In genomic region chr11:119547951-119548591, GRCm38 (mm10) we compare ENCODE assay signal across 9 mouse cellular contexts. TPM values are rescaled to one million over a fixed set of nuclear protein-coding genes. Genes with fewer than 3 reads are reported as not detected.
A peak's percentile ranks its signal among the peaks of the same experiment; 100 is the strongest.
DNase-seq lines count a peak whose midpoint lies in the region; ATAC-seq lines count a peak whose summit lies in the region.
"Had no signal": no experiment of that assay in that cellular context is flagged by ENCODE, and none has a peak within 500 bp of the region (broad histone marks: within the 10 kb centered on the region; RNA-seq: fewer than 3 reads in every experiment).

No protein-coding gene starts in this region.

- intact Hi-C loops in left cerebral cortex, postnatal 10 days (cut with DNase I) = no loop called here

- peak overlapping the region; percentile 90 for H3K4me2 ChIP-seq in heart, embryonic 13.5 days
- H3K4me2 ChIP-seq in intestine, embryonic 16.5 days (ENCODE audit: low read depth, low read length) = peak overlapping the region; percentile 99
- peak overlapping the region; percentile 97 for H3K4me2 ChIP-seq in neural tube, embryonic 13.5 days

- H3K27me3 ChIP-seq in heart, embryonic 13.5 days (replicated peaks) = peaks cover 97% of the 10 kb centered on the region
- peaks cover 100% of the 10 kb centered on the region for H3K27me3 ChIP-seq in embryonic facial prominence, embryonic 10.5 days (replicated peaks; ENCODE audit: low read depth, poor library complexity, severe bottlenecking)
- H3K27me3 ChIP-seq in intestine, embryonic 16.5 days (replicated peaks; ENCODE audit: control insufficient read depth, insufficient read depth, low read length) = peaks cover 83% of the 10 kb centered on the region
- H3K27me3 ChIP-seq in neural tube, embryonic 13.5 days = peaks cover 71% of the 10 kb centered on the region

- peak overlapping the region; percentile 59 for H3K4me3 ChIP-seq in heart, embryonic 13.5 days
- peak overlapping the region; percentile 67 for H3K4me3 ChIP-seq in embryonic facial prominence, embryonic 10.5 days
- peak overlapping the region; percentile 62 for H3K4me3 ChIP-seq in intestine, embryonic 16.5 days (ENCODE audit: low read length)
- peak overlapping the region; percentile 78 for H3K4me3 ChIP-seq in neural tube, embryonic 13.5 days

- peaks cover 54% of the 10 kb centered on the region for H3K4me1 ChIP-seq in heart, embryonic 13.5 days
- peaks cover 69% of the 10 kb centered on the region for H3K4me1 ChIP-seq in embryonic facial prominence, embryonic 10.5 days
- peaks cover 36% of the 10 kb centered on the region for H3K4me1 ChIP-seq in intestine, embryonic 16.5 days (ENCODE audit: control insufficient read depth, insufficient read depth, low read length)
- H3K4me1 ChIP-seq in neural tube, embryonic 13.5 days (replicated peaks) = peaks cover 86% of the 10 kb centered on the region

- H3K27ac ChIP-seq in heart, embryonic 13.5 days (replicated peaks) = no peak overlapping the region
- peak overlapping the region; percentile 73 for H3K27ac ChIP-seq in embryonic facial prominence, embryonic 10.5 days (replicated peaks)
- H3K27ac ChIP-seq in intestine, embryonic 16.5 days (ENCODE audit: low read length) = no peak overlapping the region
- peak overlapping the region; percentile 75 for H3K27ac ChIP-seq in neural tube, embryonic 13.5 days (replicated peaks)

- no peaks in the 10 kb centered on the region for H3K36me3 ChIP-seq in heart, embryonic 13.5 days
- H3K36me3 ChIP-seq in embryonic facial prominence, embryonic 10.5 days (replicated peaks) = no peaks in the 10 kb centered on the region
- no peaks in the 10 kb centered on the region for H3K36me3 ChIP-seq in intestine, embryonic 16.5 days (ENCODE audit: control insufficient read depth, insufficient read depth, low read length)
- no peaks in the 10 kb centered on the region for H3K36me3 ChIP-seq in neural tube, embryonic 13.5 days
- H3K36me3 ChIP-seq: G1E had no signal

- ATAC-seq in heart, embryonic 13.5 days (ENCODE audit: extremely low read depth, insufficient number of reproducible peaks, low FRiP score, low TSS enrichment) = no peak
- ATAC-seq in intestine, embryonic 16.5 days = no peak
- peak; percentile 18; the same call in 1 of the 2 replicates for ATAC-seq in neural tube, embryonic 13.5 days (ENCODE audit: low read depth)

- 1% methylated on average over 39 of the region's 39 CpGs for WGBS in heart, embryonic 13.5 days
- 1% methylated on average over 39 of the region's 39 CpGs for WGBS in embryonic facial prominence, embryonic 10.5 days
- 0% methylated on average over 34 of the region's 39 CpGs for WGBS in intestine, embryonic 16.5 days
- WGBS in neural tube, embryonic 13.5 days = under 1% methylated on average over 39 of the region's 39 CpGs

- H3K9ac ChIP-seq in heart, embryonic 13.5 days = peak overlapping the region; percentile 74
- peak overlapping the region; percentile 64 for H3K9ac ChIP-seq in intestine, embryonic 16.5 days (ENCODE audit: low read depth, low read length)
- peak overlapping the region; percentile 88 for H3K9ac ChIP-seq in neural tube, embryonic 13.5 days

- H3K9me3 ChIP-seq in heart, embryonic 13.5 days = no peaks in the 10 kb centered on the region
- no peaks in the 10 kb centered on the region for H3K9me3 ChIP-seq in embryonic facial prominence, embryonic 10.5 days
- no peaks in the 10 kb centered on the region for H3K9me3 ChIP-seq in intestine, embryonic 16.5 days (ENCODE audit: control insufficient read depth, low read length)
- no peaks in the 10 kb centered on the region for H3K9me3 ChIP-seq in neural tube, embryonic 13.5 days

- DNase-seq in heart, adult 8-10 months (ENCODE audit: low spot score) = no peak
- peak; percentile 35 for DNase-seq in ES-CJ7 (ENCODE audit: low read depth, low spot score)
- DNase-seq in embryonic facial prominence, embryonic 10.5 days (ENCODE audit: low spot score) = peak; percentile 43
- DNase-seq in frontal cortex, postnatal 36 days (ENCODE audit: low spot score in 2 of 2) = no peak
- no peak for DNase-seq in left cerebral cortex, postnatal 10 days (ENCODE audit: extremely low spot score in 1 of 2, low spot score in 2 of 2)

RNA-seq across cellular contexts. Expression of gene Nptx1, which starts 0.5 kb away (rescaled TPM):
- 0.66 and 0.75 TPM in 2 replicates for polyA plus RNA-seq in heart, embryonic 13.5 days (2015; fragmentation: Nextera tagmentation; extraction: Ambion mirVana)
- total RNA-seq in heart, adult 8-10 months (2022) = under 1 TPM; 0.09 to 0.24 (median 0.16) TPM
- polyA plus RNA-seq in embryonic facial prominence, embryonic 10.5 days (2016; fragmentation: Nextera tagmentation; extraction: Ambion mirVana) = 1.9 and 2.6 TPM in 2 replicates
- polyA plus RNA-seq in intestine, embryonic 16.5 days (2015; fragmentation: Nextera tagmentation; extraction: Ambion mirVana) = 0.56 and 0.65 TPM in 2 replicates
- 15.3 and 18.8 TPM in 2 replicates for polyA plus RNA-seq in neural tube, embryonic 13.5 days (2015; fragmentation: Nextera tagmentation; extraction: Ambion mirVana)
- total RNA-seq in left cerebral cortex, postnatal 10 days (2021) = 10 to 100 TPM; 53.0 to 60.4 TPM
- polyA plus RNA-seq: G1E had no signal

RNA-seq across cellular contexts. Expression of gene Rptor, which starts 54.6 kb away (rescaled TPM):
- 7.0 and 7.1 TPM in 2 replicates for polyA plus RNA-seq in heart, embryonic 13.5 days (2015; fragmentation: Nextera tagmentation; extraction: Ambion mirVana)
- total RNA-seq in heart, adult 8-10 months (2022) = 10 to 100 TPM; 30.3 to 35.6 (median 32.7) TPM
- 14.4 and 15.7 TPM in 2 replicates for polyA plus RNA-seq in embryonic facial prominence, embryonic 10.5 days (2016; fragmentation: Nextera tagmentation; extraction: Ambion mirVana)
- polyA plus RNA-seq in intestine, embryonic 16.5 days (2015; fragmentation: Nextera tagmentation; extraction: Ambion mirVana) = 5.2 and 5.9 TPM in 2 replicates
- 9.6 and 11.1 TPM in 2 replicates for polyA plus RNA-seq in neural tube, embryonic 13.5 days (2015; fragmentation: Nextera tagmentation; extraction: Ambion mirVana)
- total RNA-seq in left cerebral cortex, postnatal 10 days (2021) = 10 to 100 TPM; 51.5 to 53.9 TPM

RNA-seq across cellular contexts. Expression of gene Endov, which starts 56.9 kb away (rescaled TPM):
- 10.8 and 11.7 TPM in 2 replicates for polyA plus RNA-seq in heart, embryonic 13.5 days (2015; fragmentation: Nextera tagmentation; extraction: Ambion mirVana)
- total RNA-seq in heart, adult 8-10 months (2022) = 10 to 100 TPM in 1 of 4 experiments, 1 to 10 TPM in 3; 7.2 to 13.2 (median 7.9) TPM
- polyA plus RNA-seq in embryonic facial prominence, embryonic 10.5 days (2016; fragmentation: Nextera tagmentation; extraction: Ambion mirVana) = 21.1 and 21.2 TPM in 2 replicates
- 15.1 and 15.2 TPM in 2 replicates for polyA plus RNA-seq in intestine, embryonic 16.5 days (2015; fragmentation: Nextera tagmentation; extraction: Ambion mirVana)
- 15.6 and 17.3 TPM in 2 replicates for polyA plus RNA-seq in neural tube, embryonic 13.5 days (2015; fragmentation: Nextera tagmentation; extraction: Ambion mirVana)
- 10 to 100 TPM; 23.6 to 25.8 TPM for total RNA-seq in left cerebral cortex, postnatal 10 days (2021)

Comparison
In these comparisons a context has a peak if more than half of its experiments do, and no peak if none do; other contexts are left out.
1. H3K27ac ChIP-seq: peak in embryonic facial prominence, embryonic 10.5 days (single experiment) and neural tube, embryonic 13.5 days (single experiment); none in heart, embryonic 13.5 days (single experiment) and intestine, embryonic 16.5 days (single experiment).
2. DNase-seq: peak in ES-CJ7 (single experiment) and embryonic facial prominence, embryonic 10.5 days (single experiment); none in heart, adult 8-10 months (single experiment), frontal cortex, postnatal 36 days (0 of 2) and left cerebral cortex, postnatal 10 days (0 of 2).
3. Peak in every context shown above with its lines, with median percentiles within 50 percentile points of each other: H3K4me2 ChIP-seq, H3K4me3 ChIP-seq and H3K9ac ChIP-seq.